Mouse (Mus musculus) olfactory bulb, adult 2 months (tissue): ENCODE measurements around the gene Reck. TPM values are rescaled to one million over a fixed set of nuclear protein-coding genes. Genes with fewer than 3 reads are reported as not detected.

Experiments
- H3K27ac ChIP-seq: fragments of 200-500 bp; 2 replicates; pipeline ENCODE4 v1.5.1; 2012; ENCODE audit warnings: low read depth, low read length; ENCODE audit not compliant: insufficient read depth
- H3K4me1 ChIP-seq: fragments of 200-500 bp; 2 replicates; pipeline ENCODE4 v1.6.1; 2012; ENCODE audit warnings: low read length; ENCODE audit not compliant: control insufficient read depth, insufficient read depth
- H3K4me3 ChIP-seq: fragments of 200-500 bp; 2 replicates; pipeline ENCODE4 v1.5.1; 2012; ENCODE audit warnings: mild to moderate bottlenecking, low read depth, low read length, moderate library complexity; ENCODE audit not compliant: insufficient read depth
- CTCF ChIP-seq: fragments of 200-500 bp; IDR thresholded peaks from 2 replicates; pipeline ENCODE4 v1.5.1; 2012; ENCODE audit warnings: low read depth, mild to moderate bottlenecking, low read length, moderate library complexity; ENCODE audit not compliant: insufficient read depth
- POLR2A ChIP-seq: fragments of 200-500 bp; IDR thresholded peaks from 2 replicates; pipeline ENCODE4 v1.6.1; 2012; ENCODE audit warnings: mild to moderate bottlenecking, low read depth, low read length, moderate library complexity; ENCODE audit not compliant: insufficient read depth
- WGBS: fragments of 180-500 bp; shearing (Covaris S2); methylation state at CpG from one replicate; pipeline ENCODE4 v1.1.7; 2018; 5-methylcytosine and 5-hydroxymethylcytosine counted together
- polyA plus RNA-seq: library from polyadenylated mRNA; stranded (reverse); fragments of >200 nt; gene quantifications from 2 replicates; pipeline ENCODE4 v1.2.4, GENCODE M21; 2012; ENCODE audit warnings: low replicate concordance; ENCODE audit not compliant: missing spikeins, insufficient read depth, insufficient read length

The Reck gene
- polyA plus RNA-seq, 1 experiment = not detected

GRCm38 (mm10) chr4:43972137-43972591 lies 96.8 kb downstream of the Reck start:
- WGBS = 11% methylated on average over 8 of the region's 8 CpGs
- Histone ChIP-seq H3K4me3 (no peak overlapping the region), H3K27ac (0 out of 2 replicates have a peak overlapping the region, but pooled peaks have one; percentile 14), H3K4me1 (peaks cover 15% of the 10 kb centered on the region)
- TF ChIP-seq CTCF (no peak), POLR2A (no peak)

GRCm38 (mm10) chr4:43973526-43973981 lies 98.2 kb downstream of the Reck start:
- 44% methylated on average over 4 of the region's 4 CpGs for WGBS
- no peak for TF ChIP-seq CTCF
- TF ChIP-seq POLR2A = no peak
- Histone ChIP-seq H3K4me3 (no peak overlapping the region), H3K27ac (no peak overlapping the region), H3K4me1 (peaks cover 16% of the 10 kb centered on the region)

GRCm38 (mm10) chr4:43974914-43975616 lies 99.7 kb downstream of the Reck start:
- H3K4me1 ChIP-seq = peaks cover 15% of the 10 kb centered on the region
- H3K27ac ChIP-seq = no peak overlapping the region
- no peak for TF ChIP-seq CTCF
- TF ChIP-seq POLR2A = no peak
- WGBS = 81% methylated on average over 10 of the region's 10 CpGs
- H3K4me3 ChIP-seq = no peak overlapping the region

- 87% methylated on average over 6 of the region's 6 CpGs for WGBS
- H3K4me1 ChIP-seq = peaks cover 15% of the 10 kb centered on the region
- H3K27ac ChIP-seq = no peak overlapping the region
- no peak for TF ChIP-seq CTCF
- no peak overlapping the region for H3K4me3 ChIP-seq
Measured at GRCm38 (mm10) chr4:43976223-43976740, 101.0 kb downstream of the Reck start.

GRCm38 (mm10) chr4:43978521-43979443 lies 103.5 kb downstream of the Reck start:
- no peak overlapping the region for H3K4me3 ChIP-seq
- no peak for TF ChIP-seq POLR2A
- H3K4me1 ChIP-seq = peaks cover 10% of the 10 kb centered on the region
- WGBS = 42% methylated on average over 17 of the region's 17 CpGs
- H3K27ac ChIP-seq = no peak overlapping the region

- 43% methylated on average over 3 of the region's 3 CpGs for WGBS
- Histone ChIP-seq H3K27ac (no peak overlapping the region), H3K4me3 (no peak overlapping the region), H3K4me1 (peaks cover 9% of the 10 kb centered on the region)
- TF ChIP-seq POLR2A = no peak
- no peak for TF ChIP-seq CTCF
Measured at GRCm38 (mm10) chr4:43979746-43980145, 104.4 kb downstream of the Reck start.

- no peak overlapping the region for H3K4me3 ChIP-seq
- TF ChIP-seq CTCF (no peak), POLR2A (no peak)
- H3K4me1 ChIP-seq = peaks cover 9% of the 10 kb centered on the region
- 85% methylated on average over 4 of the region's 4 CpGs for WGBS
- no peak overlapping the region for H3K27ac ChIP-seq
Measured at GRCm38 (mm10) chr4:43980236-43980635, 104.9 kb downstream of the Reck start.

- TF ChIP-seq POLR2A (no peak), CTCF (no peak)
- no peak overlapping the region for H3K27ac ChIP-seq
- H3K4me3 ChIP-seq = no peak overlapping the region
- 96% methylated on average over 6 of the region's 6 CpGs for WGBS
- H3K4me1 ChIP-seq = peaks cover 9% of the 10 kb centered on the region
Measured at GRCm38 (mm10) chr4:43980846-43981245, 105.5 kb downstream of the Reck start.

- no peak overlapping the region for H3K4me3 ChIP-seq
- no peak overlapping the region for H3K27ac ChIP-seq
- WGBS = 95% methylated on average over 7 of the region's 7 CpGs
- TF ChIP-seq CTCF (no peak), POLR2A (no peak)
- H3K4me1 ChIP-seq = peaks cover 9% of the 10 kb centered on the region
Measured at GRCm38 (mm10) chr4:43981251-43981650, 105.9 kb downstream of the Reck start.
